23 mouse cellular contexts compared by ENCODE assay signal in the genomic region with DNA sequence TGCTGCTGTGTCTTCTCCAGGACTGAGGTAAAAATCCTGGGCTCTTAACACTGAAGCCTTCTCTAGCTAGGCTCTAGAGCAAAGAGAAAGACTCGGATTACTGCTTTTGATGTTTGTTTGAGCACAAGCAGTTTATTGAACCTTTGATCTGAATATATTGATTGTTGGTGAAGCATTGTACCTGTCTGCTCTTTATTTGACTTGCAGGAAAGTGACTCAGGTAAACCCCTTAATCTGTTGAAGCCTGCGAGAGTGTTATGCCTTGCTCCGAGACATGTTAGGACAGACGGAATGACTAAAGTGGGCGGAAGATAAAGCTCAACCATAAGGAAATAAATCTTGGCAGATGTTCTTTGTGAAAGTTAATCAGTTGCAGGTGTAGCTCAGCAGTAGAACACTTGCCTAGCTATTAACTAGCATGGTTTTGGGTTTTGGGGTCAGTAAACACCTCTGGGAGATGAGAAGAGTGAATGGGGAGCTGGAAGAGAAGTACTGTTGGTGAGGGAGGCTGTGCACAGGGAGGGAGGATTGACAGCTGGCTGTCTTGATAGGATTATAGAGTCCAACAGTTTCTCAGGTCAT. TPM values are rescaled to one million over a fixed set of nuclear protein-coding genes. Genes with fewer than 3 reads are reported as not detected.
DNase-seq lines count a peak whose midpoint lies in the region; ATAC-seq lines count a peak whose summit lies in the region.
"Had no signal": no experiment of that assay in that cellular context is flagged by ENCODE, and none has a peak within 500 bp of the region (broad histone marks: within the 10 kb centered on the region; RNA-seq: fewer than 3 reads in every experiment).

No protein-coding gene starts in this region.

- H3K9me3 ChIP-seq in liver, embryonic 15.5 days (replicated peaks): no peaks in the 10 kb centered on the region
- H3K9me3 ChIP-seq in liver, embryonic 11.5 days (ENCODE audit: control insufficient read depth, low read length): no peaks in the 10 kb centered on the region
- H3K9me3 ChIP-seq in liver, embryonic 16.5 days (replicated peaks; ENCODE audit: control insufficient read depth, low read length): no peaks in the 10 kb centered on the region
- H3K9me3 ChIP-seq: embryonic facial prominence, embryonic 13.5 days; forebrain, embryonic 12.5 days; G1E; heart, embryonic 12.5 days; hindbrain, embryonic 10.5 days had no signal

- DNase-seq in kidney, adult 8-10 months: peak; percentile 9 to 34
- DNase-seq in kidney, postnatal 36 days: no peak
- DNase-seq in liver, embryonic 11.5 days (ENCODE audit: low spot score): no peak
- DNase-seq in layer of hippocampus, postnatal 25 days (ENCODE audit: extremely low spot score in 1 of 2, low spot score in 1 of 2): no peak
- DNase-seq: adrenal gland, postnatal 10 days; B cell, adult 2 months; cerebellum, adult 11 months; cerebellum, adult 8-10 months; cerebellum, postnatal 14 days; embryo, embryonic 11 days; gastrocnemius, postnatal 10 days; heart, adult 2 months had no signal

- 0 out of 2 replicates have a peak overlapping the region, but pooled peaks have one; percentile 11 for H3K27ac ChIP-seq in liver, embryonic 15.5 days (replicated peaks)
- H3K27ac ChIP-seq in liver, embryonic 11.5 days (ENCODE audit: low read depth, low read length): no peak overlapping the region
- no peak overlapping the region for H3K27ac ChIP-seq in liver, embryonic 16.5 days (ENCODE audit: low read length)
- H3K27ac ChIP-seq: embryonic facial prominence, embryonic 13.5 days; forebrain, embryonic 12.5 days; heart, adult 2 months; hindbrain, embryonic 10.5 days; hindbrain, embryonic 14.5 days had no signal

- no peaks in the 10 kb centered on the region for H3K4me1 ChIP-seq in liver, embryonic 15.5 days (replicated peaks)
- no peaks in the 10 kb centered on the region for H3K4me1 ChIP-seq in liver, embryonic 11.5 days (replicated peaks; ENCODE audit: control insufficient read depth, insufficient read depth, low read length)
- H3K4me1 ChIP-seq in liver, embryonic 16.5 days (ENCODE audit: control insufficient read depth, low read depth, low read length): no peaks in the 10 kb centered on the region
- H3K4me1 ChIP-seq: embryonic facial prominence, embryonic 13.5 days; forebrain, embryonic 12.5 days; heart, embryonic 12.5 days; hindbrain, embryonic 10.5 days had no signal

- H3K4me2 ChIP-seq in liver, embryonic 15.5 days: no peak overlapping the region
- no peak overlapping the region for H3K4me2 ChIP-seq in liver, embryonic 11.5 days
- H3K4me2 ChIP-seq in liver, embryonic 16.5 days (ENCODE audit: low read depth, low read length): no peak overlapping the region
- H3K4me2 ChIP-seq: embryonic facial prominence, embryonic 13.5 days; forebrain, embryonic 12.5 days; heart, embryonic 12.5 days; hindbrain, embryonic 14.5 days had no signal

- no peak overlapping the region for H3K9ac ChIP-seq in liver, embryonic 15.5 days
- no peak overlapping the region for H3K9ac ChIP-seq in liver, embryonic 11.5 days (ENCODE audit: low read depth, low read length)
- no peak overlapping the region for H3K9ac ChIP-seq in liver, embryonic 16.5 days (ENCODE audit: low read depth, low read length)
- H3K9ac ChIP-seq: embryonic facial prominence, embryonic 13.5 days; forebrain, embryonic 12.5 days; heart, embryonic 12.5 days; hindbrain, embryonic 14.5 days had no signal

- 77% methylated on average over 5 of the region's 5 CpGs for WGBS in liver, embryonic 15.5 days (ENCODE audit: insufficient replicate concordance)
- 75% methylated on average over 5 of the region's 5 CpGs for WGBS in liver, embryonic 11.5 days
- WGBS in liver, embryonic 16.5 days (ENCODE audit: insufficient replicate concordance): 76% methylated on average over 5 of the region's 5 CpGs

- no peak overlapping the region for H3K4me3 ChIP-seq in liver, embryonic 15.5 days (replicated peaks)
- H3K4me3 ChIP-seq in liver, embryonic 11.5 days (ENCODE audit: low read depth, low read length): no peak overlapping the region
- no peak overlapping the region for H3K4me3 ChIP-seq in liver, embryonic 16.5 days (ENCODE audit: low read depth, low read length)
- H3K4me3 ChIP-seq: embryonic facial prominence, embryonic 13.5 days; forebrain, embryonic 12.5 days; heart, adult 2 months; heart, embryonic 12.5 days; hindbrain, embryonic 10.5 days had no signal

- ATAC-seq in liver, embryonic 15.5 days (ENCODE audit: insufficient read depth): no peak
- ATAC-seq in liver, embryonic 11.5 days (replicated peaks; ENCODE audit: low FRiP score): no peak; the same call in 1 of the 2 replicates
- peak; percentile 45; the same call in 1 of the 2 replicates for ATAC-seq in liver, embryonic 16.5 days (ENCODE audit: low read depth)
- ATAC-seq in monocyte, adult 5-6 weeks (replicated peaks; ENCODE audit: insufficient number of reproducible peaks, low FRiP score, low TSS enrichment, poor library complexity, severe bottlenecking): no peak
- ATAC-seq: CD4-positive, CD25-positive, alpha-beta regulatory T cell, adult 4 months; forebrain, embryonic 16.5 days had no signal

- peaks cover 98% of the 10 kb centered on the region for H3K36me3 ChIP-seq in liver, embryonic 15.5 days (replicated peaks)
- peaks cover 64% of the 10 kb centered on the region for H3K36me3 ChIP-seq in liver, embryonic 11.5 days (ENCODE audit: control insufficient read depth, insufficient read depth, low read length)
- peaks cover 67% of the 10 kb centered on the region for H3K36me3 ChIP-seq in liver, embryonic 16.5 days (ENCODE audit: control insufficient read depth, insufficient read depth)

- H3K27me3 ChIP-seq in liver, embryonic 15.5 days: no peaks in the 10 kb centered on the region
- H3K27me3 ChIP-seq in liver, embryonic 11.5 days (replicated peaks; ENCODE audit: control insufficient read depth, insufficient read depth, low read length): no peaks in the 10 kb centered on the region
- H3K27me3 ChIP-seq in liver, embryonic 16.5 days (ENCODE audit: control insufficient read depth, insufficient read depth, low read depth, low read length): no peaks in the 10 kb centered on the region
- H3K27me3 ChIP-seq: embryonic facial prominence, embryonic 13.5 days; forebrain, embryonic 12.5 days; heart, embryonic 12.5 days had no signal

RNA-seq across cellular contexts. Expression of a gene that starts 23.6 kb away (rescaled TPM):
- 15.0 and 16.4 TPM in 2 replicates for polyA plus RNA-seq in liver, embryonic 15.5 days (2015; fragmentation: Nextera tagmentation; extraction: Ambion mirVana)
- 27.3 and 29.4 TPM in 2 replicates for polyA plus RNA-seq in liver, embryonic 11.5 days (2014; fragmentation: Nextera tagmentation; extraction: Ambion mirVana)
- polyA plus RNA-seq in liver, embryonic 16.5 days (2015; fragmentation: Nextera tagmentation; extraction: Ambion mirVana): 14.0 and 14.7 TPM in 2 replicates
- 10 to 100 TPM; 51.5 to 70.2 TPM for total RNA-seq in layer of hippocampus, postnatal 25 days (2021)
- 81.4 to 101 TPM (median 99.5 TPM) in 3 replicates for total RNA-seq in monocyte, adult 5-6 weeks (2017)

RNA-seq across cellular contexts. Expression of a gene that starts 24.2 kb away (rescaled TPM):
- 0.44 and 0.66 TPM in 2 replicates for polyA plus RNA-seq in liver, embryonic 15.5 days (2015; fragmentation: Nextera tagmentation; extraction: Ambion mirVana)
- 3.0 and 3.3 TPM in 2 replicates for polyA plus RNA-seq in liver, embryonic 11.5 days (2014; fragmentation: Nextera tagmentation; extraction: Ambion mirVana)
- 0.46 and 0.50 TPM in 2 replicates for polyA plus RNA-seq in liver, embryonic 16.5 days (2015; fragmentation: Nextera tagmentation; extraction: Ambion mirVana)
- total RNA-seq in layer of hippocampus, postnatal 25 days (2021): 1 to 10 TPM; 1.3 to 2.5 TPM
- 2.8 to 3.6 TPM (median 3.5 TPM) in 3 replicates for total RNA-seq in monocyte, adult 5-6 weeks (2017)
- polyA plus RNA-seq: G1E had no signal

Comparison
In these comparisons a context has a peak if more than half of its experiments do, and no peak if none do; other contexts are left out.
1. DNase-seq: peak in kidney, adult 8-10 months (2 of 2); none in kidney, postnatal 36 days (0 of 2), liver, embryonic 11.5 days (single experiment) and layer of hippocampus, postnatal 25 days (0 of 2).